Comparison of ENCODE assay signal across 8 mouse cellular contexts in genomic region chr14:54714617-54715081, GRCm38 (mm10). TPM values are rescaled to one million over a fixed set of nuclear protein-coding genes. Genes with fewer than 3 reads are reported as not detected.
DNase-seq lines count a peak whose midpoint lies in the region; ATAC-seq and TF ChIP-seq lines count a peak whose summit lies in the region.

No protein-coding gene starts in this region.

- H3K36me3 ChIP-seq in ES-Bruce4 (ENCODE audit: control insufficient read depth, insufficient read depth, low read length, poor library complexity, severe bottlenecking), result no peaks in the 10 kb centered on the region
- H3K36me3 ChIP-seq in embryonic facial prominence, embryonic 10.5 days (replicated peaks), result no peaks in the 10 kb centered on the region
- no peaks in the 10 kb centered on the region for H3K36me3 ChIP-seq in intestine, embryonic 14.5 days (ENCODE audit: control insufficient read depth, insufficient read depth, low read length)
- no peaks in the 10 kb centered on the region for H3K36me3 ChIP-seq in liver, postnatal 0 days (replicated peaks; ENCODE audit: insufficient read depth, low read length)
- no peaks in the 10 kb centered on the region for H3K36me3 ChIP-seq in small intestine, adult 2 months (ENCODE audit: control insufficient read depth, insufficient read depth, low read length)

- H3K9me3 ChIP-seq in ES-Bruce4 (replicated peaks; ENCODE audit: control insufficient read depth, insufficient read depth, low read length, poor library complexity, severe bottlenecking), result no peaks in the 10 kb centered on the region
- H3K9me3 ChIP-seq in embryonic facial prominence, embryonic 10.5 days, result no peaks in the 10 kb centered on the region
- no peaks in the 10 kb centered on the region for H3K9me3 ChIP-seq in intestine, embryonic 14.5 days (ENCODE audit: control insufficient read depth, low read length)
- H3K9me3 ChIP-seq in liver, postnatal 0 days (ENCODE audit: low read length), result no peaks in the 10 kb centered on the region

- DNase-seq in gastrocnemius, postnatal 25 days, result peak; percentile 32
- DNase-seq in gastrocnemius, postnatal 10 days, result no peak
- DNase-seq in embryonic facial prominence, embryonic 10.5 days (ENCODE audit: low spot score), result peak; percentile 20
- peak; percentile 69 for DNase-seq in intestine, embryonic 14.5 days (ENCODE audit: low spot score)
- no peak for DNase-seq in liver, postnatal 0 days
- no peak for DNase-seq in gastrocnemius, postnatal 14 days

- no peaks in the 10 kb centered on the region for H3K4me1 ChIP-seq in ES-Bruce4 (ENCODE audit: control insufficient read depth, insufficient read depth, low read length)
- peaks cover 23% of the 10 kb centered on the region for H3K4me1 ChIP-seq in embryonic facial prominence, embryonic 10.5 days
- H3K4me1 ChIP-seq in intestine, embryonic 14.5 days (replicated peaks; ENCODE audit: control insufficient read depth, insufficient read depth, low read length), result no peaks in the 10 kb centered on the region
- peaks cover 8% of the 10 kb centered on the region for H3K4me1 ChIP-seq in liver, postnatal 0 days (ENCODE audit: insufficient read depth)
- peaks cover 2% of the 10 kb centered on the region for H3K4me1 ChIP-seq in small intestine, adult 2 months (ENCODE audit: control insufficient read depth, insufficient read depth, insufficient read length, low read length)

- peak; percentile 65 for ATAC-seq in intestine, embryonic 14.5 days (replicated peaks; ENCODE audit: low FRiP score, low TSS enrichment, low read depth)
- ATAC-seq in liver, postnatal 0 days, result peak; percentile 34; the same call in 1 of the 2 replicates

- peak overlapping the region; percentile 13 for H3K4me3 ChIP-seq in ES-Bruce4 (ENCODE audit: low read depth, low read length)
- peak overlapping the region; percentile 49 for H3K4me3 ChIP-seq in embryonic facial prominence, embryonic 10.5 days
- peak overlapping the region; percentile 22 for H3K4me3 ChIP-seq in intestine, embryonic 14.5 days (ENCODE audit: low read depth, low read length)
- H3K4me3 ChIP-seq in liver, postnatal 0 days (ENCODE audit: low read depth, low read length), result peak overlapping the region; percentile 37
- peak overlapping the region; percentile 51 for H3K4me3 ChIP-seq in small intestine, adult 2 months (ENCODE audit: low read depth, low read length)

- no peak overlapping the region for H3K27ac ChIP-seq in ES-Bruce4 (ENCODE audit: insufficient read depth, low read length)
- no peak overlapping the region for H3K27ac ChIP-seq in embryonic facial prominence, embryonic 10.5 days (replicated peaks)
- H3K27ac ChIP-seq in intestine, embryonic 14.5 days (ENCODE audit: low read depth), result no peak overlapping the region
- H3K27ac ChIP-seq in liver, postnatal 0 days (ENCODE audit: low read depth), result no peak overlapping the region
- no peak overlapping the region for H3K27ac ChIP-seq in small intestine, adult 2 months (ENCODE audit: insufficient read depth, low read depth, low read length)

- 4% methylated on average over 15 of the region's 15 CpGs for WGBS in embryonic facial prominence, embryonic 10.5 days
- 4% methylated on average over 15 of the region's 15 CpGs for WGBS in intestine, embryonic 14.5 days
- WGBS in liver, postnatal 0 days (ENCODE audit: insufficient replicate concordance), result 2% methylated on average over 15 of the region's 15 CpGs
- under 1% methylated on average over 15 of the region's 15 CpGs for WGBS in small intestine, adult 2 months

- peak overlapping the region; percentile 63 for H3K4me2 ChIP-seq in intestine, embryonic 14.5 days (ENCODE audit: low read length)
- H3K4me2 ChIP-seq in liver, postnatal 0 days (ENCODE audit: low read depth, low read length), result peak overlapping the region; percentile 74

- H3K9ac ChIP-seq in ES-Bruce4 (ENCODE audit: low read depth, poor library complexity, severe bottlenecking), result peak overlapping the region; percentile 1; the same call in 1 of the 2 replicates
- 0 out of 2 replicates have a peak overlapping the region, but pooled peaks have one; percentile 11 for H3K9ac ChIP-seq in intestine, embryonic 14.5 days (ENCODE audit: low read length)
- H3K9ac ChIP-seq in liver, postnatal 0 days (replicated peaks), result no peak overlapping the region

- no peaks in the 10 kb centered on the region for H3K27me3 ChIP-seq in ES-Bruce4 (ENCODE audit: control insufficient read depth, insufficient read depth, low read length, poor library complexity, severe bottlenecking)
- H3K27me3 ChIP-seq in embryonic facial prominence, embryonic 10.5 days (replicated peaks; ENCODE audit: low read depth, poor library complexity, severe bottlenecking), result peaks cover 27% of the 10 kb centered on the region
- no peaks in the 10 kb centered on the region for H3K27me3 ChIP-seq in intestine, embryonic 14.5 days (replicated peaks; ENCODE audit: control insufficient read depth, insufficient read depth, low read length)
- H3K27me3 ChIP-seq in liver, postnatal 0 days (ENCODE audit: insufficient read depth, low read length), result no peaks in the 10 kb centered on the region
- H3K27me3 ChIP-seq in small intestine, adult 2 months (ENCODE audit: control insufficient read depth, insufficient read depth, low read length), result no peaks in the 10 kb centered on the region

- TF ChIP-seq EP300 in ES-Bruce4 (IDR thresholded peaks at IDR 0.05; ENCODE audit: insufficient read depth, low read depth, low read length), result no peak
- no peak for TF ChIP-seq EP300 in liver, postnatal 0 days (IDR thresholded peaks at IDR 0.05; ENCODE audit: low read depth)

- TF ChIP-seq POLR2A in ES-Bruce4 (IDR thresholded peaks at IDR 0.05; ENCODE audit: insufficient read depth, low read length), result no peak
- no peak for TF ChIP-seq POLR2A in small intestine, adult 2 months (IDR thresholded peaks at IDR 0.05; ENCODE audit: low read depth, low read length)

- TF ChIP-seq CTCF in ES-Bruce4 (IDR thresholded peaks at IDR 0.05; ENCODE audit: low read depth, low read length), result no peak
- 0 out of 2 replicates have a peak, but pooled peaks have one; percentile 5 for TF ChIP-seq CTCF in liver, postnatal 0 days (IDR thresholded peaks at IDR 0.05; ENCODE audit: low read depth)
- TF ChIP-seq CTCF in small intestine, adult 2 months (IDR thresholded peaks at IDR 0.05; ENCODE audit: extremely low read depth, insufficient read length, insufficient replicate concordance, low read depth, low read length), result no peak

- intact Hi-C loops in gastrocnemius, postnatal 14 days (cut with DNase I; ENCODE audit: low total_unique reads), result loop anchor here (2.0 to 5.0 kb wide), 2 partner anchors 72 to 113 kb away; no protein-coding TSS in a partner anchor

RNA-seq across cellular contexts. Expression of gene Cebpe, which starts 2.7 kb away (rescaled TPM):
- total RNA-seq in gastrocnemius, postnatal 25 days (2021), result not detected
- total RNA-seq in gastrocnemius, postnatal 10 days (2021), result under 1 TPM in 1 of 2 experiments, not detected in 1; 0.50 TPM
- polyA plus RNA-seq in ES-Bruce4 (2011; ENCODE audit: insufficient read depth, insufficient read length, low read depth, missing spikeins), result not detected in 2 replicates
- polyA plus RNA-seq in embryonic facial prominence, embryonic 10.5 days (2016; fragmentation: Nextera tagmentation; extraction: Ambion mirVana), result not detected in 2 replicates
- 0.28 TPM in 1 of 2 replicates, not detected in the other for polyA plus RNA-seq in intestine, embryonic 14.5 days (2014; fragmentation: Nextera tagmentation; extraction: Ambion mirVana)
- polyA plus RNA-seq in liver, postnatal 0 days (2015; fragmentation: Nextera tagmentation; extraction: Ambion mirVana), result 13.7 and 15.0 TPM in 2 replicates
- polyA plus RNA-seq in small intestine, adult 2 months (2012; rRNA removed), result 4.2 and 4.4 TPM in 2 replicates
- not detected for total RNA-seq in gastrocnemius, postnatal 14 days (2021)

RNA-seq across cellular contexts. Expression of gene Gm29776, which starts 16.0 kb away (rescaled TPM):
- total RNA-seq in gastrocnemius, postnatal 25 days (2021), result not detected
- total RNA-seq in gastrocnemius, postnatal 10 days (2021), result not detected
- polyA plus RNA-seq in ES-Bruce4 (2011; ENCODE audit: insufficient read depth, insufficient read length, low read depth, missing spikeins), result 0.42 TPM in 1 of 2 replicates, not detected in the other
- polyA plus RNA-seq in embryonic facial prominence, embryonic 10.5 days (2016; fragmentation: Nextera tagmentation; extraction: Ambion mirVana), result 0.10 and 0.12 TPM in 2 replicates
- polyA plus RNA-seq in intestine, embryonic 14.5 days (2014; fragmentation: Nextera tagmentation; extraction: Ambion mirVana), result 0.09 and 0.12 TPM in 2 replicates
- polyA plus RNA-seq in liver, postnatal 0 days (2015; fragmentation: Nextera tagmentation; extraction: Ambion mirVana), result not detected in 2 replicates
- polyA plus RNA-seq in small intestine, adult 2 months (2012; rRNA removed), result not detected in 2 replicates
- total RNA-seq in gastrocnemius, postnatal 14 days (2021), result not detected

RNA-seq across cellular contexts. Expression of gene Acin1, which starts 27.9 kb away (rescaled TPM):
- total RNA-seq in gastrocnemius, postnatal 25 days (2021), result 10 to 100 TPM; 61.2 to 78.1 TPM
- 100 to 1,000 TPM in 1 of 2 experiments, 10 to 100 TPM in 1; 90.7 to 110 TPM for total RNA-seq in gastrocnemius, postnatal 10 days (2021)
- 299 and 323 TPM in 2 replicates for polyA plus RNA-seq in ES-Bruce4 (2011; ENCODE audit: insufficient read depth, insufficient read length, low read depth, missing spikeins)
- polyA plus RNA-seq in embryonic facial prominence, embryonic 10.5 days (2016; fragmentation: Nextera tagmentation; extraction: Ambion mirVana), result 150 and 152 TPM in 2 replicates
- 112 TPM in 2 replicates for polyA plus RNA-seq in intestine, embryonic 14.5 days (2014; fragmentation: Nextera tagmentation; extraction: Ambion mirVana)
- 28.4 and 38.0 TPM in 2 replicates for polyA plus RNA-seq in liver, postnatal 0 days (2015; fragmentation: Nextera tagmentation; extraction: Ambion mirVana)
- polyA plus RNA-seq in small intestine, adult 2 months (2012; rRNA removed), result 32.5 and 76.4 TPM in 2 replicates
- 10 to 100 TPM; 68.1 to 73.8 TPM for total RNA-seq in gastrocnemius, postnatal 14 days (2021)

RNA-seq across cellular contexts. Expression of gene 1700123O20Rik, which starts 28.6 kb away (rescaled TPM):
- total RNA-seq in gastrocnemius, postnatal 25 days (2021), result 10 to 100 TPM in 1 of 2 experiments, 1 to 10 TPM in 1; 8.4 to 10.0 TPM
- total RNA-seq in gastrocnemius, postnatal 10 days (2021), result 10 to 100 TPM; 16.2 to 16.9 TPM
- 25.9 and 26.4 TPM in 2 replicates for polyA plus RNA-seq in ES-Bruce4 (2011; ENCODE audit: insufficient read depth, insufficient read length, low read depth, missing spikeins)
- 115 and 116 TPM in 2 replicates for polyA plus RNA-seq in embryonic facial prominence, embryonic 10.5 days (2016; fragmentation: Nextera tagmentation; extraction: Ambion mirVana)
- polyA plus RNA-seq in intestine, embryonic 14.5 days (2014; fragmentation: Nextera tagmentation; extraction: Ambion mirVana), result 83.7 and 90.7 TPM in 2 replicates
- polyA plus RNA-seq in liver, postnatal 0 days (2015; fragmentation: Nextera tagmentation; extraction: Ambion mirVana), result 50.9 and 53.3 TPM in 2 replicates
- polyA plus RNA-seq in small intestine, adult 2 months (2012; rRNA removed), result 21.9 and 47.4 TPM in 2 replicates
- 10 to 100 TPM; 10.1 to 11.8 TPM for total RNA-seq in gastrocnemius, postnatal 14 days (2021)

Comparison
In these comparisons a context has a peak if more than half of its experiments do, and no peak if none do; other contexts are left out.
1. DNase-seq: peak in gastrocnemius, postnatal 25 days (single experiment), embryonic facial prominence, embryonic 10.5 days (single experiment) and intestine, embryonic 14.5 days (single experiment); none in gastrocnemius, postnatal 10 days (single experiment), liver, postnatal 0 days (single experiment) and gastrocnemius, postnatal 14 days (single experiment).
2. Peak in every context shown above with its lines, with median percentiles within 50 percentile points of each other: H3K4me3 ChIP-seq.